Mouse (Mus musculus): ENCODE results near the gene Snrpe. TPM values are rescaled to one million over a fixed set of nuclear protein-coding genes. Genes with fewer than 3 reads are reported as not detected.

Gene Snrpe
- 409 and 527 TPM in 2 replicates for polyA plus RNA-seq (2015; fragmentation: Nextera tagmentation; extraction: Ambion mirVana)

- no peaks in the 10 kb centered on the region for H3K27me3 ChIP-seq
- H3K27ac ChIP-seq = peak within 1 kb of the TSS; percentile 91
- H3K4me2 ChIP-seq = peak within 1 kb of the TSS; percentile 57
- H3K9ac ChIP-seq = peak within 1 kb of the TSS; percentile 88
- no peaks in the 10 kb centered on the region for H3K9me3 ChIP-seq
- H3K36me3 ChIP-seq = peaks cover 44% of the 10 kb centered on the region
- H3K4me3 ChIP-seq = peak within 1 kb of the TSS; percentile 92
- ATAC-seq (ENCODE audit: insufficient number of reproducible peaks, low FRiP score, low TSS enrichment, low read depth) = peak; percentile 96
- under 1% methylated on average over 72 of the region's 73 CpGs for WGBS
- peaks cover 11% of the 10 kb centered on the region; the same call in 1 of the 2 replicates for H3K4me1 ChIP-seq
Observed at GRCm38 (mm10) chr1:133609771-133610502, at the start of gene Snrpe. Gene Snrpe (minus strand): TSS chr1:133610291.

- H3K36me3 ChIP-seq = peaks cover 15% of the 10 kb centered on the region; the same call in 1 of the 2 replicates
- no peaks in the 10 kb centered on the region for H3K27me3 ChIP-seq
- H3K4me2 ChIP-seq = no peak overlapping the region; the same call in 1 of the 2 replicates
- H3K4me3 ChIP-seq = no peak overlapping the region
- no peak for ATAC-seq (ENCODE audit: insufficient number of reproducible peaks, low FRiP score, low TSS enrichment, low read depth)
- no peak overlapping the region for H3K27ac ChIP-seq
- peaks cover 37% of the 10 kb centered on the region for H3K4me1 ChIP-seq
- H3K9me3 ChIP-seq = no peaks in the 10 kb centered on the region
- 66% methylated on average over 3 of the region's 3 CpGs for WGBS
- H3K9ac ChIP-seq = no peak overlapping the region
Observed at GRCm38 (mm10) chr1:133658878-133659277, 48.8 kb upstream of the Snrpe start.

- H3K4me1 ChIP-seq = peaks cover 37% of the 10 kb centered on the region
- no peaks in the 10 kb centered on the region for H3K9me3 ChIP-seq
- ATAC-seq (ENCODE audit: insufficient number of reproducible peaks, low FRiP score, low TSS enrichment, low read depth) = no peak
- H3K4me2 ChIP-seq = no peak overlapping the region
- H3K36me3 ChIP-seq = peaks cover 15% of the 10 kb centered on the region; the same call in 1 of the 2 replicates
- no peak overlapping the region for H3K4me3 ChIP-seq
- H3K27me3 ChIP-seq = no peaks in the 10 kb centered on the region
- no peak overlapping the region for H3K27ac ChIP-seq
- WGBS = 26% methylated on average over 5 of the region's 5 CpGs
- H3K9ac ChIP-seq = no peak overlapping the region
Observed at GRCm38 (mm10) chr1:133656811-133657210, 46.7 kb upstream of the Snrpe start.

GRCm38 (mm10) chr1:133653033-133653432 is 42.9 kb upstream of the Snrpe start:
- H3K4me3 ChIP-seq = no peak overlapping the region
- no peak overlapping the region for H3K4me2 ChIP-seq
- H3K9me3 ChIP-seq = no peaks in the 10 kb centered on the region
- 90% methylated on average over 1 of the region's 1 CpGs for WGBS
- no peak for ATAC-seq (ENCODE audit: insufficient number of reproducible peaks, low FRiP score, low TSS enrichment, low read depth)
- H3K27ac ChIP-seq = no peak overlapping the region
- no peaks in the 10 kb centered on the region for H3K27me3 ChIP-seq
- H3K9ac ChIP-seq = no peak overlapping the region
- peaks cover 17% of the 10 kb centered on the region for H3K4me1 ChIP-seq
- peaks cover 19% of the 10 kb centered on the region for H3K36me3 ChIP-seq

GRCm38 (mm10) chr1:133650288-133651055 is 40.4 kb upstream of the Snrpe start:
- no peak for ATAC-seq (ENCODE audit: insufficient number of reproducible peaks, low FRiP score, low TSS enrichment, low read depth)
- WGBS = 92% methylated on average over 7 of the region's 7 CpGs
- H3K9ac ChIP-seq = no peak overlapping the region
- H3K9me3 ChIP-seq = no peaks in the 10 kb centered on the region
- no peak overlapping the region for H3K27ac ChIP-seq
- no peak overlapping the region for H3K4me3 ChIP-seq
- no peak overlapping the region for H3K4me2 ChIP-seq
- peaks cover 31% of the 10 kb centered on the region for H3K36me3 ChIP-seq
- H3K27me3 ChIP-seq = no peaks in the 10 kb centered on the region
- H3K4me1 ChIP-seq = 0 out of 2 replicates have a peak, but pooled peaks cover 3% of the 10 kb centered on the region

- H3K27ac ChIP-seq = no peak overlapping the region
- peaks cover 69% of the 10 kb centered on the region for H3K36me3 ChIP-seq
- H3K9ac ChIP-seq = no peak overlapping the region
- H3K4me3 ChIP-seq = no peak overlapping the region
- H3K9me3 ChIP-seq = no peaks in the 10 kb centered on the region
- no peaks in the 10 kb centered on the region for H3K4me1 ChIP-seq
- 87% methylated on average over 5 of the region's 5 CpGs for WGBS
- no peak for ATAC-seq (ENCODE audit: insufficient number of reproducible peaks, low FRiP score, low TSS enrichment, low read depth)
- no peaks in the 10 kb centered on the region for H3K27me3 ChIP-seq
- no peak overlapping the region for H3K4me2 ChIP-seq
Observed at GRCm38 (mm10) chr1:133645652-133646051, 35.6 kb upstream of the Snrpe start.

- WGBS = 80% methylated on average over 2 of the region's 2 CpGs
- Histone ChIP-seq H3K4me1 (no peaks in the 10 kb centered on the region), H3K27ac (no peak overlapping the region), H3K4me2 (no peak overlapping the region), H3K4me3 (no peak overlapping the region), H3K27me3 (no peaks in the 10 kb centered on the region), H3K9ac (no peak overlapping the region), H3K36me3 (peaks cover 91% of the 10 kb centered on the region), H3K9me3 (no peaks in the 10 kb centered on the region)
- no peak for ATAC-seq (ENCODE audit: insufficient number of reproducible peaks, low FRiP score, low TSS enrichment, low read depth)
Observed at GRCm38 (mm10) chr1:133641163-133641562, 31.1 kb upstream of the Snrpe start.

- H3K27me3 ChIP-seq = no peaks in the 10 kb centered on the region
- WGBS = 72% methylated on average over 6 of the region's 6 CpGs
- H3K27ac ChIP-seq = no peak overlapping the region
- H3K4me1 ChIP-seq = no peaks in the 10 kb centered on the region
- peaks cover 88% of the 10 kb centered on the region for H3K36me3 ChIP-seq
- H3K4me2 ChIP-seq = no peak overlapping the region
- H3K9ac ChIP-seq = no peak overlapping the region
- no peak for ATAC-seq (ENCODE audit: insufficient number of reproducible peaks, low FRiP score, low TSS enrichment, low read depth)
- H3K9me3 ChIP-seq = no peaks in the 10 kb centered on the region
- no peak overlapping the region for H3K4me3 ChIP-seq
Observed at GRCm38 (mm10) chr1:133638517-133638916, 28.4 kb upstream of the Snrpe start.

- 82% methylated on average over 2 of the region's 2 CpGs for WGBS
- no peak for ATAC-seq (ENCODE audit: insufficient number of reproducible peaks, low FRiP score, low TSS enrichment, low read depth)
- Histone ChIP-seq H3K9me3 (no peaks in the 10 kb centered on the region), H3K4me2 (no peak overlapping the region), H3K4me3 (no peak overlapping the region), H3K27ac (no peak overlapping the region), H3K4me1 (no peaks in the 10 kb centered on the region), H3K27me3 (no peaks in the 10 kb centered on the region), H3K36me3 (peaks cover 88% of the 10 kb centered on the region), H3K9ac (no peak overlapping the region)
Observed at GRCm38 (mm10) chr1:133632168-133632567, 22.1 kb upstream of the Snrpe start.

- ATAC-seq (ENCODE audit: insufficient number of reproducible peaks, low FRiP score, low TSS enrichment, low read depth) = no peak
- H3K27me3 ChIP-seq = no peaks in the 10 kb centered on the region
- 79% methylated on average over 2 of the region's 2 CpGs for WGBS
Observed at GRCm38 (mm10) chr1:133625052-133625451, 15.0 kb upstream of the Snrpe start.

GRCm38 (mm10) chr1:133618311-133618710 is 8.2 kb upstream of the Snrpe start:
- H3K36me3 ChIP-seq = peaks cover 76% of the 10 kb centered on the region
- ATAC-seq (ENCODE audit: insufficient number of reproducible peaks, low FRiP score, low TSS enrichment, low read depth) = no peak
- no peaks in the 10 kb centered on the region for H3K27me3 ChIP-seq
- no peak overlapping the region for H3K9ac ChIP-seq
- no peak overlapping the region for H3K27ac ChIP-seq
- H3K9me3 ChIP-seq = no peaks in the 10 kb centered on the region
- H3K4me2 ChIP-seq = no peak overlapping the region
- H3K4me3 ChIP-seq = no peak overlapping the region
- 68% methylated on average over 8 of the region's 8 CpGs for WGBS
- no peaks in the 10 kb centered on the region for H3K4me1 ChIP-seq

More at GRCm38 (mm10) chr1:133625052-133625451, 15.0 kb upstream of the Snrpe start:
- Histone ChIP-seq H3K9ac (no peak overlapping the region), H3K4me1 (no peaks in the 10 kb centered on the region), H3K27ac (no peak overlapping the region), H3K9me3 (no peaks in the 10 kb centered on the region), H3K36me3 (peaks cover 87% of the 10 kb centered on the region), H3K4me3 (no peak overlapping the region), H3K4me2 (no peak overlapping the region)

GRCm38 (mm10) chr1:133617908-133618307 is 7.8 kb upstream of the Snrpe start:
- Histone ChIP-seq H3K9ac (no peak overlapping the region), H3K27me3 (no peaks in the 10 kb centered on the region), H3K36me3 (peaks cover 72% of the 10 kb centered on the region), H3K9me3 (no peaks in the 10 kb centered on the region), H3K27ac (no peak overlapping the region), H3K4me1 (no peaks in the 10 kb centered on the region), H3K4me3 (no peak overlapping the region), H3K4me2 (no peak overlapping the region)
- WGBS = 68% methylated on average over 2 of the region's 2 CpGs
- no peak for ATAC-seq (ENCODE audit: insufficient number of reproducible peaks, low FRiP score, low TSS enrichment, low read depth)
